In the genomic region with DNA sequence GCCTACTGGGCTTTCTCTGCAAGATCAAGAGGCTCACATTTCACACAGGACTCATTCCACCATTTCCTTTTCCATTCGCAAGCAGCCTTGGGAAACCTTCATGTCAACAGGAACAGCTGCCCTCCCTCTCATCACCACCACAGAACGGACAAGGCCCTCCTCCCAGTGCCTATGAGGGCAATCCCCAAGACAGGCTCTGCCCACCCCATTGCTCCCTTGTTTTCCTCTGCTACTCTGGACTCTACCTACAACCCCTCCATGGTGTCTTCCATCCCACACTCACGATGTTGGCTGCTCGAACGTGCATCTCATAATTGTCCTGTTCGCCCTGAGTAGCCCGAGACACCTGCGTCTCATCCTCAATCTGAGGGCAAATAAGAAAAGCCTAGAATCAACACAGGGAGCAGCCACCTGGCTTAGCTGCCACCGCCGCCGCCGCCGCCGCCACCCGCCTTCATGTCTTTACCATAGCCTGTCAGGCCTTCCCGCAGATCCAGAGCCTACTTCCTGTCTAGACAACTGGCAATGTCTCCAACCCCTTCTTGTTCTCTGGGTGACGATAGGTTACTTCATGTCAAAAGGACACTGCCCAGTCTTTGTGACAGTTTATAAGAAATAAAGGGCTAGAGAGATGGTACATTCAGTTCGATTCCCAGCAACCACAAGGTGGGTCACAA, we compare ENCODE assay signal across 8 mouse cellular contexts. TPM values are rescaled to one million over a fixed set of nuclear protein-coding genes. Genes with fewer than 3 reads are reported as not detected.
DNase-seq lines count a peak whose midpoint lies in the region; ATAC-seq and TF ChIP-seq lines count a peak whose summit lies in the region.

No protein-coding gene starts in this region.

- H3K27ac ChIP-seq in heart, postnatal 0 days (ENCODE audit: low read depth) = no peak overlapping the region
- H3K27ac ChIP-seq in embryonic facial prominence, embryonic 10.5 days (replicated peaks) = no peak overlapping the region
- H3K27ac ChIP-seq in intestine, embryonic 16.5 days (ENCODE audit: low read length) = peak overlapping the region; percentile 29; the same call in 1 of the 2 replicates
- H3K27ac ChIP-seq in neural tube, embryonic 15.5 days (replicated peaks) = no peak overlapping the region

- ATAC-seq in heart, postnatal 0 days (ENCODE audit: insufficient read depth, low read depth) = no peak
- ATAC-seq in intestine, embryonic 16.5 days = no peak
- ATAC-seq in neural tube, embryonic 15.5 days (ENCODE audit: low FRiP score) = no peak

- WGBS in heart, postnatal 0 days = 73% methylated on average over 18 of the region's 18 CpGs
- WGBS in embryonic facial prominence, embryonic 10.5 days = 83% methylated on average over 18 of the region's 18 CpGs
- 66% methylated on average over 18 of the region's 18 CpGs for WGBS in intestine, embryonic 16.5 days
- WGBS in neural tube, embryonic 15.5 days = 87% methylated on average over 18 of the region's 18 CpGs

- H3K9me3 ChIP-seq in heart, postnatal 0 days (replicated peaks; ENCODE audit: control insufficient read depth, low read length) = no peaks in the 10 kb centered on the region
- no peaks in the 10 kb centered on the region for H3K9me3 ChIP-seq in embryonic facial prominence, embryonic 10.5 days
- no peaks in the 10 kb centered on the region for H3K9me3 ChIP-seq in intestine, embryonic 16.5 days (ENCODE audit: control insufficient read depth, low read length)
- no peaks in the 10 kb centered on the region for H3K9me3 ChIP-seq in neural tube, embryonic 15.5 days (replicated peaks)

- peaks cover 24% of the 10 kb centered on the region for H3K4me1 ChIP-seq in heart, postnatal 0 days (ENCODE audit: control insufficient read depth, insufficient read depth)
- H3K4me1 ChIP-seq in embryonic facial prominence, embryonic 10.5 days = peaks cover 43% of the 10 kb centered on the region
- H3K4me1 ChIP-seq in intestine, embryonic 16.5 days (ENCODE audit: control insufficient read depth, insufficient read depth, low read length) = peaks cover 22% of the 10 kb centered on the region
- H3K4me1 ChIP-seq in neural tube, embryonic 15.5 days = peaks cover 48% of the 10 kb centered on the region

- H3K36me3 ChIP-seq in heart, postnatal 0 days (replicated peaks; ENCODE audit: control insufficient read depth, insufficient read depth, low read length) = peaks cover 46% of the 10 kb centered on the region
- peaks cover 80% of the 10 kb centered on the region for H3K36me3 ChIP-seq in embryonic facial prominence, embryonic 10.5 days (replicated peaks)
- H3K36me3 ChIP-seq in intestine, embryonic 16.5 days (ENCODE audit: control insufficient read depth, insufficient read depth, low read length) = peaks cover 31% of the 10 kb centered on the region
- H3K36me3 ChIP-seq in neural tube, embryonic 15.5 days = peaks cover 61% of the 10 kb centered on the region

- H3K9ac ChIP-seq in heart, postnatal 0 days (replicated peaks; ENCODE audit: low read depth, low read length) = peak overlapping the region; percentile 21; the same call in 1 of the 2 replicates
- H3K9ac ChIP-seq in intestine, embryonic 16.5 days (ENCODE audit: low read depth, low read length) = peak overlapping the region; percentile 75
- peak overlapping the region; percentile 94 for H3K9ac ChIP-seq in neural tube, embryonic 15.5 days (replicated peaks)

- H3K27me3 ChIP-seq in heart, postnatal 0 days (ENCODE audit: control insufficient read depth, insufficient read depth, low read length) = no peaks in the 10 kb centered on the region
- no peaks in the 10 kb centered on the region for H3K27me3 ChIP-seq in embryonic facial prominence, embryonic 10.5 days (replicated peaks; ENCODE audit: low read depth, poor library complexity, severe bottlenecking)
- H3K27me3 ChIP-seq in intestine, embryonic 16.5 days (replicated peaks; ENCODE audit: control insufficient read depth, insufficient read depth, low read length) = no peaks in the 10 kb centered on the region
- H3K27me3 ChIP-seq in neural tube, embryonic 15.5 days (replicated peaks) = no peaks in the 10 kb centered on the region

- no peak for TF ChIP-seq CTCF in heart, postnatal 0 days (IDR thresholded peaks at IDR 0.05; ENCODE audit: low read depth)

- no peak for TF ChIP-seq EP300 in heart, postnatal 0 days (IDR thresholded peaks at IDR 0.05; ENCODE audit: low read depth)

- no peak for DNase-seq in heart, postnatal 0 days (ENCODE audit: low spot score)
- DNase-seq in heart, adult 8-10 months (ENCODE audit: low spot score) = no peak
- DNase-seq in embryonic facial prominence, embryonic 10.5 days (ENCODE audit: low spot score) = no peak
- DNase-seq in ovary, postnatal 10 days (ENCODE audit: low spot score) = no peak
- no peak for DNase-seq in ovary, postnatal 14 days (ENCODE audit: low spot score)
- no peak for DNase-seq in adrenal gland, postnatal 4 days (ENCODE audit: low spot score in 2 of 2)

- 0 out of 2 replicates have a peak overlapping the region, but pooled peaks have one; percentile 68 for H3K4me3 ChIP-seq in heart, postnatal 0 days (ENCODE audit: low read depth, low read length)
- H3K4me3 ChIP-seq in embryonic facial prominence, embryonic 10.5 days = peak overlapping the region; percentile 79
- H3K4me3 ChIP-seq in intestine, embryonic 16.5 days (ENCODE audit: low read length) = peak overlapping the region; percentile 91
- peak overlapping the region; percentile 91 for H3K4me3 ChIP-seq in neural tube, embryonic 15.5 days (replicated peaks)

- peak overlapping the region; percentile 67 for H3K4me2 ChIP-seq in heart, postnatal 0 days (ENCODE audit: low read depth, low read length)
- H3K4me2 ChIP-seq in intestine, embryonic 16.5 days (ENCODE audit: low read depth, low read length) = peak overlapping the region; percentile 51
- peak overlapping the region; percentile 62 for H3K4me2 ChIP-seq in neural tube, embryonic 15.5 days

RNA-seq across cellular contexts. Expression of gene Med22, which starts 1.6 kb away (rescaled TPM):
- total RNA-seq in heart, postnatal 0 days (2014; rRNA removed; ENCODE audit: low replicate concordance) = 35.2 and 55.0 TPM in 2 replicates
- 38.0 and 38.4 TPM in 2 replicates for polyA plus RNA-seq in heart, postnatal 0 days (2015; fragmentation: Nextera tagmentation; extraction: Ambion mirVana)
- 10 to 100 TPM; 24.2 to 26.9 (median 24.8) TPM for total RNA-seq in heart, adult 8-10 months (2022)
- polyA plus RNA-seq in embryonic facial prominence, embryonic 10.5 days (2016; fragmentation: Nextera tagmentation; extraction: Ambion mirVana) = 87.2 and 91.1 TPM in 2 replicates
- 36.1 and 39.4 TPM in 2 replicates for polyA plus RNA-seq in intestine, embryonic 16.5 days (2015; fragmentation: Nextera tagmentation; extraction: Ambion mirVana)
- polyA plus RNA-seq in neural tube, embryonic 15.5 days (2015; fragmentation: Nextera tagmentation; extraction: Ambion mirVana) = 95.7 and 108 TPM in 2 replicates
- 10 to 100 TPM; 61.2 to 65.8 TPM for total RNA-seq in adrenal gland, postnatal 4 days (2021)

RNA-seq across cellular contexts. Expression of gene Rpl7a, which starts 1.7 kb away (rescaled TPM):
- 1,073 and 1,113 TPM in 2 replicates for total RNA-seq in heart, postnatal 0 days (2014; rRNA removed; ENCODE audit: low replicate concordance)
- 340 and 347 TPM in 2 replicates for polyA plus RNA-seq in heart, postnatal 0 days (2015; fragmentation: Nextera tagmentation; extraction: Ambion mirVana)
- total RNA-seq in heart, adult 8-10 months (2022) = 100 to 1,000 TPM; 268 to 317 (median 304) TPM
- polyA plus RNA-seq in embryonic facial prominence, embryonic 10.5 days (2016; fragmentation: Nextera tagmentation; extraction: Ambion mirVana) = 720 and 721 TPM in 2 replicates
- 575 and 620 TPM in 2 replicates for polyA plus RNA-seq in intestine, embryonic 16.5 days (2015; fragmentation: Nextera tagmentation; extraction: Ambion mirVana)
- polyA plus RNA-seq in neural tube, embryonic 15.5 days (2015; fragmentation: Nextera tagmentation; extraction: Ambion mirVana) = 385 and 446 TPM in 2 replicates
- total RNA-seq in adrenal gland, postnatal 4 days (2021) = 100 to 1,000 TPM; 585 to 598 TPM

RNA-seq across cellular contexts. Expression of gene Surf6, which starts 6.2 kb away (rescaled TPM):
- total RNA-seq in heart, postnatal 0 days (2014; rRNA removed; ENCODE audit: low replicate concordance) = 6.0 and 7.3 TPM in 2 replicates
- 9.8 and 10.5 TPM in 2 replicates for polyA plus RNA-seq in heart, postnatal 0 days (2015; fragmentation: Nextera tagmentation; extraction: Ambion mirVana)
- 10 to 100 TPM; 11.0 to 13.7 (median 12.1) TPM for total RNA-seq in heart, adult 8-10 months (2022)
- 33.5 and 37.1 TPM in 2 replicates for polyA plus RNA-seq in embryonic facial prominence, embryonic 10.5 days (2016; fragmentation: Nextera tagmentation; extraction: Ambion mirVana)
- polyA plus RNA-seq in intestine, embryonic 16.5 days (2015; fragmentation: Nextera tagmentation; extraction: Ambion mirVana) = 21.0 and 23.3 TPM in 2 replicates
- 29.4 and 32.2 TPM in 2 replicates for polyA plus RNA-seq in neural tube, embryonic 15.5 days (2015; fragmentation: Nextera tagmentation; extraction: Ambion mirVana)
- total RNA-seq in adrenal gland, postnatal 4 days (2021) = 10 to 100 TPM; 31.1 to 31.7 TPM

RNA-seq across cellular contexts. Expression of gene Surf2, which starts 7.3 kb away (rescaled TPM):
- total RNA-seq in heart, postnatal 0 days (2014; rRNA removed; ENCODE audit: low replicate concordance) = 5.4 and 9.7 TPM in 2 replicates
- polyA plus RNA-seq in heart, postnatal 0 days (2015; fragmentation: Nextera tagmentation; extraction: Ambion mirVana) = 26.8 and 29.0 TPM in 2 replicates
- total RNA-seq in heart, adult 8-10 months (2022) = 10 to 100 TPM; 15.0 to 21.4 (median 17.0) TPM
- polyA plus RNA-seq in embryonic facial prominence, embryonic 10.5 days (2016; fragmentation: Nextera tagmentation; extraction: Ambion mirVana) = 56.7 and 58.5 TPM in 2 replicates
- 41.9 and 45.9 TPM in 2 replicates for polyA plus RNA-seq in intestine, embryonic 16.5 days (2015; fragmentation: Nextera tagmentation; extraction: Ambion mirVana)
- polyA plus RNA-seq in neural tube, embryonic 15.5 days (2015; fragmentation: Nextera tagmentation; extraction: Ambion mirVana) = 56.6 and 58.4 TPM in 2 replicates
- total RNA-seq in adrenal gland, postnatal 4 days (2021) = 10 to 100 TPM; 42.6 to 43.6 TPM

RNA-seq across cellular contexts. Expression of gene Surf1, which starts 7.5 kb away (rescaled TPM):
- 32.9 and 42.7 TPM in 2 replicates for total RNA-seq in heart, postnatal 0 days (2014; rRNA removed; ENCODE audit: low replicate concordance)
- 41.4 and 44.3 TPM in 2 replicates for polyA plus RNA-seq in heart, postnatal 0 days (2015; fragmentation: Nextera tagmentation; extraction: Ambion mirVana)
- total RNA-seq in heart, adult 8-10 months (2022) = 10 to 100 TPM; 58.5 to 70.1 (median 64.5) TPM
- polyA plus RNA-seq in embryonic facial prominence, embryonic 10.5 days (2016; fragmentation: Nextera tagmentation; extraction: Ambion mirVana) = 44.5 and 48.6 TPM in 2 replicates
- 76.1 and 83.5 TPM in 2 replicates for polyA plus RNA-seq in intestine, embryonic 16.5 days (2015; fragmentation: Nextera tagmentation; extraction: Ambion mirVana)
- polyA plus RNA-seq in neural tube, embryonic 15.5 days (2015; fragmentation: Nextera tagmentation; extraction: Ambion mirVana) = 89.2 and 97.5 TPM in 2 replicates
- total RNA-seq in adrenal gland, postnatal 4 days (2021) = 100 to 1,000 TPM in 1 of 2 experiments, 10 to 100 TPM in 1; 90.9 to 103 TPM

Comparison
In these comparisons a context has a peak if more than half of its experiments do, and no peak if none do; other contexts are left out.
1. H3K9ac ChIP-seq: peak in every context shown above with its lines; median percentile 94 in neural tube, embryonic 15.5 days; 75 in intestine, embryonic 16.5 days; 21 in heart, postnatal 0 days.